Mouse (Mus musculus) cerebellum, adult 8-10 months (tissue): ENCODE results near the gene Taar7a.

Experiments
- DNase-seq: peaks from one replicate; pipeline ENCODE4 v3.0.0; 2022

Taar7a gene

DNA sequence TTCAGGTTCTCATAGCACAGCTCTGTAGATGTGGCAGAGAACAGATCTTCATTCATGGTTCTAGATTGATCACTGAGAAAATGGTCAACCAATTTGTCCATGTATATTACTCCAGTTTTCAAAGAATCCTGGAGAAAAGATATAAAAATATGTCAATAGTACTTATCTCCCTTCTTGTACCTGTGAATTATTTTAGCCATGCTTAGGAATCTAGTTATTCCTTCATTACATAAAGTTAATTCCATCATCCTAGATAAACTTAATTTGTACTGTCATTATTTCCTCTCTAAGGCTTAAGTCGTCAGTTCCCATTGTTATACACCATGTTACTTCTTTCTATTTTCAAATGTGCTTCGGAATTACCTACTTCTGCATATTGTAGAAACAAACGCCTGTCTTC lies at the start of gene Taar7a:
TSS of gene Taar7a (minus strand) at position 101 of the 400 bp plus-strand sequence.
- no peak for DNase-seq

DNA sequence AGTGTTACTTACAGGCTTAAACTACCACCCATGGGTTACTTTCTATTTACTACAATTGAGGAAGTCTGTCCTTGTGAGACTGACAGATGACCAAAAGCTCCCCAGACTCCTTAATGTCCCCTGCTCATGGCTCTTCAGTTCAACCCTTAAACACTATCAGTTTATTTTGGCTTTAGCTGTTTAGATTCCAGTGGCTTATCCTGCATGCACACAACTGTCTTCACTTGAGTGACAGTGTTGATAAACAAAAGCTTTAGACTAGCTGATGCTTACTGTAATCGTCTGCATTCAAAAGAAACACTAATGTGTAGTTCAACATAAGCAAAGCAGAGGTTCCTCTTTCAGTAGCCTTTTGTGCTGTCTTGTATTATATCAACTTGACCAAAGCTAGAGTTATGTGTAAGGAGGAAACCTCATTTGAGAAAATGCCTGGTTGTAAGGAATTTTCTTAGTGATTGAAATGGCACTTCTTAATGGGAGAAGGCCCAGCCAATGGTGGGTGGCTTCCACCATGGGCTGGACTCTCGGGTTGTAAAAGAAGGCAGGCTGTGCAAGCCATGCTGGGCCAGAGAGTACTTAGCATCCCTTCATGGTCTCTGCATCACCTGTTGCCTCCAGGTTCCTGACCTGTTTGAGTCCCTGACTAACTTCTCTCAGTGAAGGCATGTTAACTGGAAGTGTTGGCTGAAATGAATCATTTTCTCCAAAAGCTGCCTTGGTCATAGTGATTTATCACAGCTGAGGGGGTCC lies 47.0 kb upstream of the Taar7a start:
- no peak for DNase-seq

DNA sequence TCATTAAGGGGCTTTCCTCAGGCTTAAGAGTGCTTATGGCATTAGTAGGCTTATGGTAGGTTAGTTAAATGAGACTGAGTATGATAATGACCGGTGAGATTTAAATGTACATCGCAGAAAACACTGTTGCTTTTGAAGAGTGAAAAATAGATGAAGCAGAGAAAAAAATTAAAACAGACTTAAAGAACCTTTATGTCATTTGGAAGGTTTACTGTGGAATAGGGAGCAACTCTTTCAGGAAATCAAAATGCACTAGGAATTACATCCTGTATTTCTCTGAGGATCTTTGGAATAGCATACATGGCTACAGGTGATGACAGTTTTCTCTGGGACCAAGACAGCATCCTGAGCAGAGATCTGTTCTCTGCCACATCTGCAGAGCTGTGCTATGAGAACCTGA lies 44.0 kb upstream of the Taar7a start, which contains the start of gene Taar7e:
TSS of gene Taar7e (plus strand) at position 301 of the 400 bp plus-strand sequence.
- no peak for DNase-seq

DNA sequence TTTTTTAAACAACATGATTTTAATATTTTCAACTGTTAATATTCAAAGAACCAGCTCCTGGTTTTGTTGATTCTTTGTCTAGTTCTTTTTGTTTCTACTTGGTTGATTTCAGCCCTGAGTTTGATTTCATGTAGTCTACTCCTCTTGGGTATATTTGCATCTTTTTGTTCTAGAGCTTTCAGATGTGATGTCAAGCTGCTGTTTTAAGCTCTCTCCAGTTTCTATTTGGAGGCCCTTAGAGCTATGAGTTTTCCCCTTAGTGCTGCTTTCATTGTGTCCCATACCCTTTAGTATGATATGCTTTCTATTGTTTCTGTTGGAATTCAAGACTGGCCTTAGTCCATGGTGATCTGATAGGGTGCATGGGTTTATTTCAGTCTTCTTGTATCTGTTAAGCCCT lies 38.1 kb upstream of the Taar7a start:
- DNase-seq, result no peak

DNA sequence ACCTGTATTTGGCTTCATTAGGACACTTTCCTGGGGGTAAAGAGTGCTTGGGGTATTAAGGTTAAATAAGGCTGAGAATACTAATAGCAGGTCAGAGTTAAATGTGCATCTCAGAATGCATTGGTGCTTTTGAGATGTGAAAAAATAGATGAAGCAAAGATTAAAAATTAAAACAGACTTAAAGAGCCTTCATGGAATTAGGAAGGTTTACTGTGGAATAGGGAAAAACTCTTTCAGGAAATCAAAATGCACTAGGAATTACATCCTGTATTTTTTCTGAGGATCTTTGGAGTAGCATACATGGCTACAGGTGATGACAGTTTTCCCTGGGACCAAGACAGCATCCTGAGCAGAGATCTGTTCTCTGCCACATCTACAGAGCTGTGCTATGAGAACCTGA lies 33.6 kb upstream of the Taar7a start, which contains the start of gene Taar7d:
TSS of gene Taar7d (plus strand) at position 301 of the 400 bp plus-strand sequence.
- no peak for DNase-seq

DNA sequence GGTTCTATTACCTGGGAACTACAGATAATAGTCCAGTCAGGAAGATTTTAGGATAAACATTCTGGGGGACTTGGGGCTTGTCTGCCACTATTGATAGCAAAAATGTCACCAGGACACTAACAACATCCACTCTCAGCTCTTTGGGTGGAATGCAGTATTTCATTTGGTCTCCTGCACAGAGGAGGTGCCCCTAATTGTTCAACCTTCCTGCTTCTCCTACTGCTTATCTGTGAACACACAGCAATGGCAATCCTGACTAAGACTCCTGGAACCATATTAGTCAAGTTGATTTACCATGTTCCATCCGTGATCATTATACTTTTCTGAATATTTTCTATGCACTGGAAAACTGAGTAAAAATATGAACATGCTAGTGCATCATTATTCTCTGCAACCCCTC lies 14.9 kb upstream of the Taar7a start:
- no peak for DNase-seq

DNA sequence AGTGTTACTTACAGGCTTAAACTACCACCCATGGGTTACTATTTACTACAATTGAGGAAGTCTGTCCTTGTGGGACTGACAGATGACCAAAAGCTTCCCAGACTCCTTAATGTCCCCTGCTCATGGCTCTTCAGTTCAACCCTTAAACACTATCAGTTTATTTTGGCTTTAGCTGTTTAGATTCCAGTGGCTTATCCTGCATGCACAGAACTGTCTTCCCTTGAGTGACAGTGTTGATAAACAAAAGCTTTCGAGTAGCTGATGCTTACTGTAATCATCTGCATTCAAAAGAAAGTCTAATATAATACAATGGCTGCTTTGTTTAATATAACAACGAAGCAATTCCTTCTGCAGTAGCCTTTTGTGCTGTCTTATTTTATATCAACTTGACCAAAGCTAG lies 13.8 kb upstream of the Taar7a start:
- no peak for DNase-seq

DNA sequence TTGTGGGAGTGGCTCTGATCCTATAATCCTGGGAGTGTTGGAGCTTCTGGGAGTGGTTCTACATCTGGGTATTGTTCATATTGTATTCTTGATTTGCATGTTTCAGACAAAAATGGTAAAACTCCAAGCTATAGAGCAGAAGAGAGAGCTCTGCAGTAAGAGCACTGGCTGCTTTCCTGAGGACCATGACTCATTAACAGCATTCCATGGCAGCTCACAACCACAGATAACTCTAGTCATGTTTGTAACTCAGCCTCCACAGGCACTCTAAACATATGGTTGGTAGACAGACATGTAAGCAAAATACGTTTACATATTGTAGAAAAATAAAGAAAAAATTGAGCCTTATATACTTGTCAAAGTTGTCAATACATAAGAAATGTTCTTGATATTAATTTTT lies 13.2 kb upstream of the Taar7a start:
- no peak for DNase-seq

DNA sequence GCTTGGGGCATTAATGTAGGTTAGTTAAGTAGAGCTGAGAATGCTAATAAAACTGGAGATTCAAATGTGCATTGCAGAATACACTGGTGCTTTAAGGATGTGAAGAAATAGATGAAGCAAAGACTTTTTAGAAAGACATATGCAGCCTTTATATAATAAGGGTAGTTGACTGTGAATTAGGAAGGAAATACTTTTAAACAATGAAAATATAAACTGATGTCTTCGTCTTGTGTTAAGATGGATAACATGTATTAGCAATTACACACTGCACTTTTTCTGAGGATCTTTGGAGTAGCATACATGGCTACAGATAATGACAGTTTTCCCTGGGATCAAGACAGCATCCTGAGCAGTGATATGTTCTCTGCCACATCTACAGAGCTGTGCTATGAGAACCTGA lies 6.4 kb upstream of the Taar7a start, which contains the start of gene Taar7b:
TSS of gene Taar7b (plus strand) at position 301 of the 400 bp plus-strand sequence.
- no peak for DNase-seq

DNA sequence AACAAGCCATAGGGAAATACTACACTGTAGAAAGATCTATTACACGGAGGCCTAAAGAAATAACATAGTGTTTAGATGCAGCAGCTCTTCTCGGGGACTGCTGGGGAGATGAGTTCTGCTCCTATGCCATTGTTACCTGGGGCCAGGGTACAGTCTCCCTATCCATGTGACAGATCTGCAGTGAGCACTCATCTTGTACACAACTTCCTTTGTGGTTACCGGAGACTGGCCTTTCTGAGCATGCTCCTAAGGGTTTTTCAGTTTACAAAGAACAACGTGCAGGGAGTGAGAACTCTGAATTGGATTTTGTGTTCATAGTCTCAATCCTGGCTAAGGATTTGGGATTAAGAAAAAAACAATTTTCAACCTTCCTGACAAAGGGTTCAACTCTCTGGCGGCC lies 6.9 kb downstream of the Taar7a start:
- DNase-seq, result no peak

DNA sequence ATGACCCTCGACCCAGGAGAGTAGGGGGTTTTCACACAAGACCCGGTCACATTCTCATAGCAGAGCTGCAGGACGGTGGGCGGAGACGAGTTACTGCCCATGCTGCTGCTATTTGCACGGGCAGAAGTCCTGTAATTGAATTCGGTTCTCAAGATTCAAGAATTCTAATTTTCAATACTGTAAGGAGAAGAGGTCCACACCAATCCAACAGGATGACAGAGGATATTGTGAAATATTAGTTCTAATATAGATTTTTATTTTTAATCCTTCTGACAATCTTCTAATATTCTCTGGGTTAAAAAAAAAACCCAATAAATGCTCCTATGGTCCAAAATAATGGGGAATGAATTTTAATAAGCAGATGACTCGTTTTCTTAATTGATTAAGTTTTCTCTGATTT lies 7.7 kb downstream of the Taar7a start, which contains the start of gene Taar6:
TSS of gene Taar6 (minus strand) at position 101 of the 400 bp plus-strand sequence.
- DNase-seq, result no peak

DNA sequence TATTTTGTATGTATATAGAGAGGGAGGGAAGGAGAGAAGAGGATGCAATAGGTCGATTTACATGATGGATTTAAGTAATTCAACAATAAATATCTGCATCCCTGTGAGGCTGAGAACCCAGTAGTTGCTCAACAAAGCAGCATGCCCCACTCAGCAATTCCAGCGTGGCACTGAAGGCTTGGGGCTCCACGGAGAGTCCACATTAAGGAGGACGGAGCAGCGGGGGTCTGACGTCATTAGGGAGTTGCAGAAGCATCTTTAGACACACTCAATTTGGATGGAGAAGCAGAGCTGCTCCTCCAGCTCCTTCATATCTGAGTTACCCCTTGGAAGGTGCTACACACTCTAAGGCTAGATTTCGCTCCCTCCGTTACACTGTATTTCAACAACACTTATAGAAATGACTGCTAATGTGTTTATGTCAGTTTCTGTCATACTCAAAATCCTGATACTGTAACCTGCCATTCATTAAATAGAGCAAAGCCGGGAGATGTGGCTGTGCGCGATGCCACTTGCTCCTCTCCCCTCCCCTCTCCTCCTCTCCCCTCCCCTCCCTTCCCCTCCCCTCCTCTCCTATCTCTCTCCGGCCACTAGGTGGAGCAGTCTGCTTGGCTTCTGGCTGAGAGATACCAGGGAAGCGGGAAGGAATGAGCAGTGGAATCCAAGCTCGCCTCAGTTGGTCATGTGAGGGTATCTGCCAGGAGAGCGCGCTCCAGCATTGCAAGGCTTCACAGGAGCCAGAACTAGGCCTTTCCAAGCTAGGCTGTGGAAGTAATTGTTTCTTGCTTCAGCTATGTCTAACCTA lies 14.2 kb downstream of the Taar7a start:
- peak; percentile 27 for DNase-seq

DNA sequence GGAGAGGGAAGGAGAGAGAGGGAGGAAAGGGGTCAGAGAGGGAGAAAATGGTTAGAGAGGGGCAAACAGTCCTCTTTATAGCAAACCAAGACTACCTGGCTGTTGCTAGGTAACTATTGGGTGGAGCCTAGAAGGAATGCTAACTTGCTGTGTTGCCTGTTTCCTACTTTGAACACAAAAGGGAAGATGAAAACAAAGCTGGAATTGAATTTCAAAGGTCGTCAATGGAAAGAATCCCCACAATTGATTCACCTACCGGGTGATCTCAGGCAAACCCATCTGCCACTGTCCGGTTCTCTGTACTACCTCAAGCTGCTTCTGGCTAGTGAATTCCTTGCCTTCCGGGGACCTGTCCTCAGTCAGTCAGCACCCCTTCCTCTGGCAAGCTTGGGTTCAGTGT lies 15.3 kb downstream of the Taar7a start:
- DNase-seq, result no peak

DNA sequence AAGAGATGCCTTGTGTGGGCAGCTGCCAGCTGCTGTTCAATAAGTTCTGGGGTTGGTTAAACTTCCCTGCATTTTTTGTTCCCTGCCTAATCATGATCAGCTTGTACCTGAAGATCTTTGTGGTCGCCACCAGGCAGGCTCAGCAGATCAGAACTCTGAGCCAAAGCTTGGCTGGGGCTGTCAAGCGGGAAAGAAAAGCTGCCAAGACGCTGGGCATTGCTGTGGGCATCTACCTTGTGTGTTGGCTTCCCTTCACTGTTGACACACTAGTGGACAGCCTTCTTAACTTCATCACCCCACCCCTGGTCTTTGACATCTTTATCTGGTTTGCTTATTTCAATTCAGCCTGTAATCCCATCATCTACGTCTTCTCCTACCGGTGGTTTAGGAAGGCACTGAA lies 22.0 kb downstream of the Taar7a start:
- DNase-seq, result no peak

DNA sequence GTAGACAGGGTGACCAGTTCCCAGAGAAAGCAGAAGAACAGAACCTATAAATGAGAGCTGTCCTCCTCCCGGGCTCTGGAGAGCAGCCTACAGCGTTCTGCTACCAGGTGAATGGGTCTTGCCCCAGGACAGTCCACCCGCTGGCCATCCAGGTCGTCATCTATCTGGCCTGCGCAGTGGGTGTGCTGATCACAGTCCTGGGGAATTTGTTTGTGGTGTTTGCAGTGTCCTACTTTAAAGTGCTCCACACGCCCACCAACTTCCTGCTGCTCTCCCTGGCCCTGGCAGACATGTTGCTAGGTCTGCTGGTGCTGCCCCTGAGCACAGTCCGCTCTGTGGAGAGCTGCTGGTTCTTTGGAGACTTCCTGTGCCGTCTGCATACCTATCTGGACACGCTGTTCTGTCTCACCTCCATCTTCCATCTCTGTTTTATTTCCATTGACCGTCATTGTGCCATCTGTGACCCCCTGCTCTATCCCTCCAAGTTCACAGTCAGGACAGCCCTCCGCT lies 22.6 kb downstream of the Taar7a start, which contains the start of gene Taar5:
TSS of gene Taar5 (plus strand) at position 51 of the 510 bp plus-strand sequence.
- DNase-seq, result no peak

DNA sequence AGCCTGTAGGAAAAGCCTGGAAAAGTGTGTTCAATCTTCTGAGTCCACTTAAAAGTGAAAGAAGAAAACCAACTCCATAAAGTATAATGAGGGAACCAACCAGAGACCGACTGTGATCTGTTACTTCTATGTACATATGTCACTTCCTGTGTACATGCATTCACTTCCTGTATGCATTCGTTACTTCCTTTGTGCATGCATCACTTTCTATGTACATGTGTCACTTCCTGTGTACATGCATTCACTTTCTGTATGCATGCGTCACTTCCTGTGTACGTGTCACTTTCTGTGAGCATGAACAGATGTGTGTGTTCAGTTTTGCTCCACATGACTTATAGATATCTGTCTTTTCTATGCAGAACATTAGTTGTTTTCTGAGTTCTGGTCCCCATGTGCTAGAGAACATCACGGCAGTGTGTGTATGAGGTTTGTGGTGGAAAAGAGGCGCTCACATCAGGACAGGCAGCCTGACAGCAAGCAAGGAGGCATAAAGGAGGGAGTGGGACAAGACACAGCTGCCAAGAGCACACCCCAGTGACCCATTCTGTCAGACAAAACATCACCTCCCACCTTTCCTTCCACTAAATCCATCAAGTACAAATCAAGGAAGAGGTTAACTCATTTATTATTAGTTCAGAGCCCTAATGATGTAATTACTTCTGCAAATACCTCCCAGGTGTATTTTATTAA lies 28.2 kb downstream of the Taar7a start:
- DNase-seq, result no peak

DNA sequence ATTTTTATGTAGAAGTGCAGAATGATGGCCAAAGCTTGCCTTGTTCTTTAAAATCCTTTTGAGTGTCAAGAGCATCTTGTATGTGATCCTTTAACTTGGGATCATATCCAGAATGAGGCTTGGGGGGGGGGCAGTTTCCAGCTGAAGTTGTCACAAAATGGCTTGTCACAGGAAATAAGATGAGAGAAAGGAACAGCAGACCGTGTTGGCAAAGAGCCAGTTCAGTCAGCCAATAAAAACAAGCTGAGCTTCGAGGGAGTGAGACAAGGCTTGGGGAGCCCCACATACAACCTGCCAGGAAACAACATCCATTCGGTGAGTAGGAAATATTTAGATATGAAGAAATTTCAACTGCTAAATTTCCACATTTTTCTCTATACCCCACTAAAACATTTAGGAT lies 29.8 kb downstream of the Taar7a start:
- DNase-seq, result no peak

DNA sequence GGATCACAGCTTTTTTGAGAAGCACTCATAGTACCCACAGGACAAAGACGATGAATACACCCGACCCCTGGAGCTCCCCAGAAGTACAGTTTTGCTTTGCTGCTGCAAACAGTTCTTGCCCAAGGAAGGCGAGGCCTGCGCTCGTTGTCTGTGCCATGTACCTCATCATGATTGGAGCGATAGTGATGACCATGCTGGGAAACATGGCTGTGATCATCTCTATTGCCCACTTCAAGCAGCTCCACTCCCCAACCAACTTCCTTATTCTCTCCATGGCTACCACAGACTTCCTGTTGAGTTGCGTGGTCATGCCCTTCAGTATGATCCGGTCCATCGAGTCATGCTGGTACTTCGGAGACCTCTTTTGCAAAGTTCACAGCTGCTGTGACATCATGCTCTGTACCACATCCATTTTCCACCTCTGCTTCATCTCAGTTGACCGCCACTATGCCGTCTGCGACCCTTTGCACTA lies 32.8 kb downstream of the Taar7a start, which contains the start of gene Taar4:
TSS of gene Taar4 (plus strand) at position 51 of the 472 bp plus-strand sequence.
- DNase-seq, result no peak

DNA sequence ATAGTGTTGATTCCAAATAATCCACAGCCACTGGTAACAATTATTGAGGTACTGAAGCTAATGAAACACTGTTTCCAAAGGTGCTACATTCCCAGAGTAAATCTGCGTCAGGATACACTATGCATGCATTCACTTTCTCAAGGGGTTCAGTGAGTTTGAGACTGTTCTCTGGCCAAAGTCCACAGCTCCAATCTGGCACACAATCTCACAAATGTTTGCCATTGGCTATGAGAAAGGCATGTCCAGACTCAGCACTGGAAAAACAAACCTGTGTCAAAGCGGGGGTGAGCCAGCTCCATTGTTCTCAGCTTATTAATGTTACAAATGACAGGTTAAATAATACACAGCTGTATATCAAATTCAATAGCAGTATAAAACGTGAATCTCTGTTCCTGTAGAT lies 34.2 kb downstream of the Taar7a start:
- DNase-seq, result no peak

DNA sequence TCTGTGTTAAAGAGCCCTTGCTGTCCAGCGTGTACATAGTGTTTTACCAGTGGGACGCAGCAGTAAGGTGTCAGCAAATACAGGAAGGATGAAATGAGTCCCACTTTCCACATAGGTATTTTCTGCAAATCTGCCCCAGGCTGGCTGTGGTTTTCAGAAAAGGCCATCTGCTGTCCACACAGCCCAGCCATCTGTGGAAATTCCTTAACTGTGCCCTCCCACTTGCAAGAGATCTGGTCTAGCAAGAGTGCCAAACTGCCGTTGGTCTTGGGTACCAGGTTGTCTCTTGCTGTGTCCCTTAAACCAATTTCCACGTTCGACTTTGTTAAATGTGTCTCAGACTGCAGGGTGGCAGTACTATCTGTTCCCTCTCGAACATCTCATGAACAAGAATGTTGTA lies 41.6 kb downstream of the Taar7a start:
- DNase-seq, result peak; percentile 40

DNA sequence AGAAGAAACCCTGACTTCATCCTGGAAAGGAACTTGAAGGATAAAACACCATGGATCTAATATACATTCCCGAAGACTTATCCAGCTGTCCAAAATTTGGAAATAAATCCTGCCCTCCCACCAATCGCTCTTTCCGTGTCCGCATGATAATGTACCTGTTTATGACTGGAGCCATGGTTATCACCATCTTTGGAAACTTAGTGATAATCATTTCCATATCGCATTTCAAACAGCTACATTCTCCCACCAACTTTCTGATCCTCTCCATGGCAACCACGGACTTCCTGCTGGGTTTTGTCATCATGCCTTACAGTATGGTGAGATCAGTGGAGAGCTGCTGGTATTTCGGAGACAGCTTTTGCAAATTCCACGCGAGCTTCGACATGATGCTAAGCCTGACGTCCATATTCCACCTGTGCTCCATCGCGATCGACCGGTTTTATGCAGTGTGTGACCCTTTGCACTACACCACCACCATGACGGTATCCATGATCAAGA lies 43.7 kb downstream of the Taar7a start, which contains the start of gene Taar3:
TSS of gene Taar3 (plus strand) at position 51 of the 498 bp plus-strand sequence.
- no peak for DNase-seq

DNA sequence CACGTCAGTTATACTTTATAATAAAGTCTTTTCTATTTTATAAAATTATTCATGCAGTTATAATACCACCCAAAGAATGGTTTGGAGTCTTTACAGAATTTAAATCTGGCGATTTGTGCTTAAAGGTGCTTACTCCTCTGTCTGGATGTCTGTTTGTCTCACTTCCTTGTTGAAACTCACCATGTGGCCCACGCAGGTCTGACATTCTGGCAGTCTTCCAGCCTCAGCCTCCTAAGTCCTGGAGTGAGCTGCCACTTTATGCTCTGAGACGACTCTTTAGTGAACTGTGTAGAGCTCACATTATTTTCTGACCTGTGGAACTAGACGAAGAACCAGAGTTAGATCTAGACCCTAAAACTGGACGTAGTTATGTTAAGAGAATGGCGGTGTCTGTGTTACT lies 45.3 kb downstream of the Taar7a start:
- no peak for DNase-seq
